Mouse (Mus musculus) testis, adult 2 months (tissue): ENCODE results near the gene Ndufs5. TPM values are rescaled to one million over a fixed set of nuclear protein-coding genes. Genes with fewer than 3 reads are reported as not detected.
A peak's percentile ranks its signal among the peaks of the same experiment; 100 is the strongest.

ENCODE experiments used
- H3K27ac ChIP-seq: fragments of 200-500 bp; 2 replicates; pipeline ENCODE4 v1.5.1; 2012; ENCODE audit warnings: low read depth, low read length; ENCODE audit not compliant: control insufficient read depth, insufficient read depth
- H3K27me3 ChIP-seq: fragments of 200-500 bp; 2 replicates; pipeline ENCODE4 v1.6.1; 2012; ENCODE audit warnings: mild to moderate bottlenecking, low read length, moderate library complexity; ENCODE audit not compliant: control insufficient read depth, insufficient read depth
- H3K36me3 ChIP-seq: fragments of 200-500 bp; 2 replicates; pipeline ENCODE4 v1.6.1; 2012; ENCODE audit warnings: mild to moderate bottlenecking, low read length; ENCODE audit not compliant: control insufficient read depth, insufficient read depth
- H3K4me1 ChIP-seq: fragments of 200-500 bp; 2 replicates; pipeline ENCODE4 v1.6.1; 2012; ENCODE audit warnings: low read length; ENCODE audit not compliant: control insufficient read depth, insufficient read depth
- H3K4me3 ChIP-seq: fragments of 200-500 bp; 2 replicates; pipeline ENCODE4 v1.5.1; 2012; ENCODE audit warnings: low read depth, mild to moderate bottlenecking, low read length, moderate library complexity, mixed read lengths; ENCODE audit not compliant: control insufficient read depth
- CTCF ChIP-seq: fragments of 200-500 bp; IDR thresholded peaks from 2 replicates; pipeline ENCODE4 v1.5.1; 2012; ENCODE audit warnings: low read depth, mild to moderate bottlenecking, inconsistent platforms, low read length, moderate library complexity; ENCODE audit not compliant: control insufficient read depth, insufficient read depth, insufficient replicate concordance
- POLR2A ChIP-seq: fragments of 200-500 bp; IDR thresholded peaks from 2 replicates; pipeline ENCODE4 v1.6.1; 2012; ENCODE audit warnings: low read depth, mild to moderate bottlenecking, inconsistent platforms, low read length, moderate library complexity; ENCODE audit not compliant: control insufficient read depth
- polyA plus RNA-seq: library from polyadenylated mRNA; depleted of rRNA; stranded (reverse); fragments of >200 nt; gene quantifications from 2 replicates; pipeline ENCODE4 v1.2.3, GENCODE M21; 2012

Ndufs5 gene
- polyA plus RNA-seq, 1 experiment: 84.6 TPM

DNA sequence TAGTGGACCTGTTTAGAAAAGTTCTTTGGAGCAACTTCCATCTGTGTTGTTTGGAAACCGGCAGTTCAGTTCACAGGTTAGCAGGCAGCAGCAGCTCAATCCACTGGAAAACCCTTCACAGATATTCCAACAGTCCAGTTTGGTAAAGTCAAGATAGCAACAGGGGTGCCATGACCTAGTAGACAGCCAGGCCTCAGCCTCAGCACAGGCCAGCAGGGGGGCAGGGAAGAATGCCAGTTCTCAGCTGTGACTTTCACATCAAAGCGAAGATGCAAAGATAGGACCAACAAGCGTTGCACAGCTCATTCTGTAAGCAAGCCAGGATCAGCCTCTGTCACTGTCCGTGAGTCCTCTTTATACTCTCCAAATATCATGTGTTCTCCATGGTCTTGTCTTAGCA is 3.8 kb upstream of the Ndufs5 start:
- no peak overlapping the region for H3K4me3 ChIP-seq
- no peaks in the 10 kb centered on the region for H3K36me3 ChIP-seq
- TF ChIP-seq CTCF: no peak
- no peak for TF ChIP-seq POLR2A
- H3K27ac ChIP-seq: no peak overlapping the region
- H3K4me1 ChIP-seq: no peaks in the 10 kb centered on the region
- no peaks in the 10 kb centered on the region for H3K27me3 ChIP-seq

- no peaks in the 10 kb centered on the region for H3K4me1 ChIP-seq
- H3K27me3 ChIP-seq: no peaks in the 10 kb centered on the region
- peak overlapping the region; percentile 97 for H3K27ac ChIP-seq
- no peak for TF ChIP-seq CTCF
- TF ChIP-seq POLR2A: no peak
- H3K4me3 ChIP-seq: peak overlapping the region; percentile 96
- H3K36me3 ChIP-seq: no peaks in the 10 kb centered on the region
Measured at GRCm38 (mm10) chr4:123718434-123718780, 405 bp upstream of the Ndufs5 start.

DNA sequence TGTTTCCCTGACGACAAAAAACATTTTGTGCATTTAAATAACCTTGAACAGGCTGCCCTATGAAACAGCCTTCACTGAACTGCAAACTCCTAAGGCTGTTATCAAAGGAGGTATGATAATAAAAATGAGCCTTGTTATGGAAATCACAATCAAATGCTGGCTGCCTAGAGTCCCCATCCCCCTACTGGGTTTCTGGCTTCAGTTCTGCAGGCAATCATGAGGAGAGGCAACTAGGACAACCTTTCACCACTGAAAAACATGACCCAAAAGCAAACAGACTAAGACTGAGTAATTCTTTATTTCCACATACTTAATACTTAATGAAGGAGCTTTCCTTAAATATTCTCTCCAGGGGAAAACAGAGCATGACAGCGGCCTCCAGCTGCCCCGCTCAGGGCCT is 5.6 kb downstream of the Ndufs5 start:
- Histone ChIP-seq H3K36me3 (no peaks in the 10 kb centered on the region; the same call in 1 of the 2 replicates), H3K4me1 (no peaks in the 10 kb centered on the region), H3K27ac (no peak overlapping the region), H3K27me3 (no peaks in the 10 kb centered on the region), H3K4me3 (no peak overlapping the region)
- TF ChIP-seq CTCF (no peak), POLR2A (no peak)

DNA sequence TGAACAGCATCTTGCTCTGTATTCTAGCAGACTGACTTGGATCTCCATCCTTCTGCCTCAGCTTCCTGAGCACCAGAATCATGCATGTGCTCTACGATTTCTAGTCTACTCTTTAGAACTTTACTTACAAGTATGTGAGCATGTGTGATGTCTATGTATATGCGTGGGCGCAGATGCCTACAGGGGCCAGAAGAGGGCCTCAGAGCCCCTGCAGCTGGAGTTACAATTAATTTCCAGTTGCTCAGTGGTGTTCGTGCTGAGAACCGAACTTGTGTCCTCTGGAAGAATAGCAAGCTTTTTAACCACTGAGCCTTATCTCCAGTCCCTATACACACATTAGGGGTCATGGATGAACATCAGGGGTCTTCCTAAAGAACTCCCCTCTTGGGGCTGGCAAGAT is 10.7 kb downstream of the Ndufs5 start:
- TF ChIP-seq CTCF: no peak
- TF ChIP-seq POLR2A: no peak
- H3K27me3 ChIP-seq: no peaks in the 10 kb centered on the region
- H3K27ac ChIP-seq: no peak overlapping the region
- H3K4me1 ChIP-seq: no peaks in the 10 kb centered on the region
- H3K36me3 ChIP-seq: no peaks in the 10 kb centered on the region; the same call in 1 of the 2 replicates
- H3K4me3 ChIP-seq: no peak overlapping the region

GRCm38 (mm10) chr4:123705340-123705739 is 12.7 kb downstream of the Ndufs5 start:
- Histone ChIP-seq H3K27ac (no peak overlapping the region), H3K36me3 (no peaks in the 10 kb centered on the region), H3K4me1 (no peaks in the 10 kb centered on the region), H3K4me3 (no peak overlapping the region), H3K27me3 (no peaks in the 10 kb centered on the region)
- no peak for TF ChIP-seq POLR2A
- no peak for TF ChIP-seq CTCF

- H3K36me3 ChIP-seq: no peaks in the 10 kb centered on the region
- TF ChIP-seq CTCF (no peak), POLR2A (no peak)
- no peak overlapping the region for H3K4me3 ChIP-seq
- H3K27me3 ChIP-seq: no peaks in the 10 kb centered on the region
- H3K27ac ChIP-seq: no peak overlapping the region
- peaks cover 3% of the 10 kb centered on the region for H3K4me1 ChIP-seq
Measured at GRCm38 (mm10) chr4:123693384-123693783, 24.6 kb downstream of the Ndufs5 start.

DNA sequence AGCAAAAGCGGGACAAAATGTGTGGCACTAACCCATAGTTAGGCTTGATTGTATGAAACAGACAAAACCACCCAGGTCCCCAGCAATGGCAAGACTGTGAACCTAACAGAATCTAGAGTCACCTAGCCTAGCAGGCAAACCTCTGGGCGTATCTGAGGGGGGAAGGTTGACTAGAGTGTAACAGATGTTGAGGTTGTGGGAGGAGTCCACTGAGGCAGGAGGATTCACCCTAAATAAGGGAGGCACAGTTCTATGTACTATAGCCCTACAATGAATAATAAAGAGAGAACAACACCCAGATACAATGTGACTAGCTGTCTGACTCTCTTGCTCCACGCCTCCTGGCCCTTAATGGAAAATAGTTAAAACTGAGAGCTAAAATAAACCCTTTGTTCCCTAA is 25.9 kb downstream of the Ndufs5 start:
- Histone ChIP-seq H3K36me3 (no peaks in the 10 kb centered on the region), H3K27me3 (no peaks in the 10 kb centered on the region), H3K4me3 (no peak overlapping the region), H3K4me1 (peaks cover 7% of the 10 kb centered on the region), H3K27ac (0 out of 2 replicates have a peak overlapping the region, but pooled peaks have one; percentile 8)
- TF ChIP-seq CTCF (no peak), POLR2A (no peak)

DNA sequence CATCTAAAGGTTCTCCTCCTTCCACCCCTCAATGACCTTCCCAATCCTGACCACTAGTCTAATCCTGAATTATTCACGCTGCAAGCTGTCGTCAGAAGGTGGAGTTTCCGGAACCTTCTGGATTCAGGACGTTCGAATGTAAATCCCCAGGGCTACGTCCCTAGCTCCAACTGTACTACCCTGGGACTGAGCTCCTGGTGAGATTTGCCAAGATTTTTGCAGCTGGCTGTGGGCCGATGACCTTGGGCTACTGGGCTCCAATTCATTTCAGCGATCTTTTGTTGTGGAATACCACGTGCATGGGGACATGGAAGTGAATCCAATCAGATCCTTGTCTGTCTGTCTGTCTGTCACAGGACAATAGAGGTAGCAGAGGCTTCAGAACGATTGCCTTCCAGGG is 27.7 kb downstream of the Ndufs5 start:
- Histone ChIP-seq H3K4me1 (peaks cover 17% of the 10 kb centered on the region), H3K27me3 (no peaks in the 10 kb centered on the region), H3K36me3 (no peaks in the 10 kb centered on the region), H3K27ac (no peak overlapping the region), H3K4me3 (no peak overlapping the region)
- TF ChIP-seq POLR2A (no peak), CTCF (no peak)
